Mouse (Mus musculus) CD8-positive naive resting alpha-beta T cell, adult 2 months (primary cell): ENCODE measurements around the gene Krtap31-1.
"Not testable (repeated sequence)": the region's sequence is repeated elsewhere in the genome, so short reads cannot be mapped to it uniquely, and the experiment has no call there.

Experiments
- DNase-seq, 2 experiments: peaks; one replicate each; pipeline ENCODE4 v3.0.0; 2022; ENCODE audit warnings: low read depth in 2 of 2, low spot score in 2 of 2

The Krtap31-1 gene

DNA sequence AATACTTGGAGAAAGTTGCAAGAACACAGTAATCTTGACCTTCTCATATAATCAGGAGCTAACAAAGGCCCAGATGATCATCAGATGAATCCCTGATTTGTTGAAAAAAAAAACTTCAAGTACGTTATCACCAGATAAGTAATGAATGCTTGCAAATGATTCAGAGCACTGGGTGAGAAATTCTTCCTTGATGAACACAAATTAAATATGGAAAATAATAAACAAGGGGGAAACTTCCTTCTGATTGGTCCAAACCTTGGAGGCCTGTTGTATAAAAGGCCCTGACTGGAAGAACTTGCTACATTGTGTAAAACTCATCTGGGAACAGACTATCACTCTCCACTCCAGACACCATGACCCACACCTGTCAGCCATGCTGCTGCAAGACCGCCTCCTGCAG is at the start of gene Krtap31-1:
Gene Krtap31-1 (plus strand): TSS at position 301 of the 400 bp plus-strand sequence.
- no peak for DNase-seq

DNA sequence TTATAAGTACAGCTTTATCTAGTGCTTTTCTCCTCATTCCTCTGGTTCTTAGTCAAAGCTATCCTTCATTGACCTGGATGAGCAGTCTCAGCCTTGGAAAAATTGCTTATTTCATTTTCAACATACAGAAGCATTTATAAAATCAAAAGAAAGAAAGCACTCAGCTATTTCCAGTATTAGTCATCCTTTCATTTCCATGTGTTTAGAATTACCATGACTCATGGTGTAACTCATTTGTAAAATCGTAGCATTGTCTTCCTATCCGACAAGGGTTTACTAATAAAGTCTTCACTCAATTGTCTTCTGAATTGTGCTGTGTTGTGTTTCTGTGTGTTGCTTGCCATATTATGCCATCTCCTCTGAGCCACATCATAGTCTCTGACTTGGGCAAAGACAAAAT is 49.0 kb upstream of the Krtap31-1 start:
- DNase-seq: no peak

DNA sequence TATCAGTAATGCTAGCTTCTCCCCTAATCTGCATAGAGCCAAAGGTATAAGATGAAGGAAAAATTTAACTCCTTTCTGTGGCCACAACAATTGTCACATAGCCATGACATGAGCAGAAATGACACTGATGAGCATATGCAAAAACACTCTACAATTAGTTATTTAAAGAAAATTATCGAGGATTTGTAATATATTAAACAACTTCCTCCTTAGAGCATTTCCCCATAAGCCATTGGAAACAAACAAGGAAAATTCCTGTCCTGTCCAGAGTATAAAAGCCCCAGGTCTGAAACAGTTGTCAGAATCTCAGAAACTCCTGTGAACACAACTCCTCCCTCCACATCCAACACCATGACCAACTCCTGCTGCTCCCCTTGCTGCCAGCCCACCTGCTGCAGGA is 43.5 kb upstream of the Krtap31-1 start, which contains the start of gene Gm11559:
Gene Gm11559 (plus strand): TSS at position 301 of the 400 bp plus-strand sequence.
- not testable (repeated sequence) for DNase-seq

DNA sequence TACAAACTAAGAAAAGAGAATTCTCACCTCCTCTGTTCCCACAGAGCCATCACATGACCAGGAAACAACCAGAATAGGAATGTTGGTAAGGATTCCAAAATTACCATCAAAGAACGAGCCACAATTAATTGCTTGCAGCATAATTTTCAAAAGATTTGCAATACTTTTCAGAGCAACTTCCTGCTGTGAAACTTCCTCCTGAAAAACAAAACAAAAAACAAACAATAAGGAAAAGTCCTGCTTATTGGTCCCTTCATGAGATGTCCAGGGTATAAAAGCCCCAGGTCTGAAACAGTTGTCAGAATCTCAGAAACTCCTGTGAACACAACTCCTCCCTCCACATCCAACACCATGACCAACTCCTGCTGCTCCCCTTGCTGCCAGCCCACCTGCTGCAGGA is 34.6 kb upstream of the Krtap31-1 start, which contains the start of gene Krtap9-1:
Gene Krtap9-1 (plus strand): TSS at position 301 of the 400 bp plus-strand sequence.
- not testable (repeated sequence) for DNase-seq

DNA sequence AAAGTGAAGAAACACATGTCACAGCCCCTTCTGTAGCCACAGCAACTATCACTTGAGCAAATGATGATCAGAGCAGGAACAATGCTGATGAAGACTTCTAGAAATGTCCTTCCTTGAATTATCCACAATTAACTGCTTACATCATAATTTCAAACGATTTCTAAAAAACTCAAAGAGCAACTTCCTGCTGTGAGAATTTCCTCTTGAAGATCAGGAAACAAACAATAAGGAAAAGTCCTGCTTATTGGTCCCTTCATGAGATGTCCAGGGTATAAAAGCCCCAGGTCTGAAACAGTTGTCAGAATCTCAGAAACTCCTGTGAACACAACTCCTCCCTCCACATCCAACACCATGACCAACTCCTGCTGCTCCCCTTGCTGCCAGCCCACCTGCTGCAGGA is 28.8 kb upstream of the Krtap31-1 start, which contains the start of gene Gm11567:
Gene Gm11567 (plus strand): TSS at position 301 of the 400 bp plus-strand sequence.
- DNase-seq: not testable (repeated sequence)

DNA sequence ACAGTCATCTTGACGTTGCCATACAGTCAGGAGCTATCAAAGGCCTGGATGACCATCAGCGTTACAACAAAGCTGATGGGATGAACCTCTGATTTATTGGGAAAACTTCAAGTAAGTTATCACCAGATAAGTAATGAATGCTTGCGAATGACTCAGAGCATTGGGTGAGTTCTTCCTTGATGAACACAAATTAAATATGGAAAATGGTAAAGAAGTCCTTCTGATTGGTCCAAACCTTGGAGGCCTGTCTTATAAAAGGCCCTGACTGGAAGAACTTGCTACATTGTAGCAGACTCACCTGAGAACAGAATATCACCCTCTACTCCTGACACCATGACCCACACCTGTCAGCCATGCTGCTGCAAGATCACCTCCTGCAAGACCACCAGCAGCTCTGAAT is 6.7 kb downstream of the Krtap31-1 start, which contains the start of gene Gm11565:
Gene Gm11565 (plus strand): TSS at position 301 of the 400 bp plus-strand sequence.
- no peak for DNase-seq

DNA sequence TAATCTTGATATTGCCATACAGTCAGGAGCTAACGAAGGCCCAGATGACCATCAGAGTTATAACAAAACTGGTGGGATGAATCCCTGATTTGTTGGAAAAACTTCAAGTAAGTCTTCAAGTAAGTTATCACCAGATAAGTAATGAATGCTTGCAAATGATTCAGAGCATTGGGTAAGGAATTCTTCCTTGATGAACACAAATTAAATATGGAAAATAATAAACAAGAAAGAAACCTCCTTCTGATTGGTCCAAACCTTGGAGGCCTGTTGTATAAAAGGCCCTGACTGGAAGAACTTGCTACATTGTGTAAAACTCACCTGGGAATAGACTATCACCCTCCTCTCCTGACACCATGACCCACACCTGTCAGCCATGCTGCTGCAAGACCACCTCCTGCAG is 28.3 kb downstream of the Krtap31-1 start, which contains the start of gene Krtap31-2:
Gene Krtap31-2 (plus strand): TSS at position 301 of the 400 bp plus-strand sequence.
- no peak for DNase-seq

DNA sequence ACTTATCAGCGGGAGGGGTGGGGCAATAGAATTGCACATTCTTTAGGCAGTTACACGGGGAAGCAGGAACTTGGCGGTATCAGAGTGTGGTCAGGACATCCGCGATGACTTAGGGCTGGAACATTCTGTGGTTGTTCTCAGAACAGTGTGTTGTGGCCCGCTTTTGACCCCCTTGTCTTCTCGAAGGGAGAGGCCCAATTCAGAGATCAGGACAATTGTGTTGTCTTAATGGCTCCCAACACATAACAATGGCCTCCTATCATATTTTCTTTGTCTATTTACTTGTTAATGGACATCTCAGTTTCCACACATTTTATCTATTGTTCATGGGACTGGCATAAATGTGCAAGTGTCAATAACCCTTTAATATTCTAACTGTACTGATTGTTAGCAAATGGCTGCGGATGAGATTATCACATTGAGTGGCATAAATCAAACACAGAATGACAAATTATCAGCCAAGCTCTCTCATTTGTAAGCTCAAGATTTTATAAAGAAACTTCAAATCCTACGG is 30.1 kb downstream of the Krtap31-1 start:
- DNase-seq: no peak

DNA sequence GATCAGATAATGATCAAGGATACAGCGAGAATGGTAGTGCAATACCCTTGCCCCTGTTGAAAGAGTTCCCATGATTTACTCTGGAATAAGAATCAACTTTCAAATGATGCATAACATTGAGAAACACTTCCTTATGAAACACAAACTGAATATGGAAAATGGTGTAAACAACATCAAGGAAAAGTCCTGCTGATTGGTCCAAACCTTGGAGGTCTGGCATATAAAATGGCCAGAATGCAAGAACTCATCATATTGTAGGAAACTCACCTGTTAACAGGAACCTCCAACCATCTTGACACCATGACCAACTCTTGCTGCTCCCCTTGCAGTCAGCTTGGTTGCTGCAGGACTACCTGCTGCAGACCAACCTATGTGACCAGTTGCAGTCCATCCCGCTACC is 40.5 kb downstream of the Krtap31-1 start, which contains the start of gene Krtap9-5:
Gene Krtap9-5 (plus strand): TSS at position 301 of the 400 bp plus-strand sequence.
- no peak for DNase-seq
